Mouse (Mus musculus) adrenal gland, adult 2 months (tissue): ENCODE data around the gene Slc12a6. TPM values are rescaled to one million over a fixed set of nuclear protein-coding genes. Genes with fewer than 3 reads are reported as not detected.
"Not testable (repeated sequence)": the region's sequence is repeated elsewhere in the genome, so short reads cannot be mapped to it uniquely, and the experiment has no call there.

Source experiments
- DNase-seq: peaks from one replicate; pipeline ENCODE4 v3.0.0; 2021
- polyA plus RNA-seq: library from polyadenylated mRNA; depleted of rRNA; stranded (reverse); fragments of >200 nt; gene quantifications from 2 replicates; pipeline ENCODE4 v1.2.3, GENCODE M21; 2012
- total RNA-seq, 2 experiments: library from RNA; stranded (reverse); gene quantifications; 2 replicates each; pipeline ENCODE4 v1.2.3; 2021

Gene Slc12a6
- total and polyA plus RNA-seq, 3 experiments = 14.5 to 35.1 (median 33.4) TPM

DNA sequence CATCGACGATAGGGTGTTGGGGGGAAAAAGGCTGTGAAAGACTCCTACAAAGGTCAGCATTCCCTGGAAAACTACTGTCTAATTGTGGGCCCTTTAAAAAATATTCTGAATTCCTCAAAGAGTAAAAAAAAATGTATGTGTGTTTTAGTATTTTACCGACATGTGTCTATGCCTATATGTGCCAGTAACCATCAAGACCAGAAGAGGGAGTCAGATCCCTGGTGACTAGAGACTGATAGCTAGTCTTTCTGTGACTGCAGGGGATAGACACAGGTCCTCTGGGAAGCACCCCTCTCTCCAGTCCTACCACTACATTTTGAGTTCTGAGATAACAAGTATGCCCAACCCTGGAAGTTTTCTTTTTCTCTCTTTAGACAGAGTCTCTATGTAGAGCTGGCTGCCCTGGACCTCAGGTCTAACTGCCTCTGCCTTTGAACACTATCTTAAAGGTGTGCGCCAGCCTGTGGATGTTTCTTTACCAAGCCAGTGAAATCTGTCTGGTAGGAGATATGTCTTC, 2.8 kb upstream of the Slc12a6 start:
- no peak for DNase-seq

GRCm38 (mm10) chr2:112264364-112264763, 1.3 kb upstream of the Slc12a6 start:
- no peak for DNase-seq

DNA sequence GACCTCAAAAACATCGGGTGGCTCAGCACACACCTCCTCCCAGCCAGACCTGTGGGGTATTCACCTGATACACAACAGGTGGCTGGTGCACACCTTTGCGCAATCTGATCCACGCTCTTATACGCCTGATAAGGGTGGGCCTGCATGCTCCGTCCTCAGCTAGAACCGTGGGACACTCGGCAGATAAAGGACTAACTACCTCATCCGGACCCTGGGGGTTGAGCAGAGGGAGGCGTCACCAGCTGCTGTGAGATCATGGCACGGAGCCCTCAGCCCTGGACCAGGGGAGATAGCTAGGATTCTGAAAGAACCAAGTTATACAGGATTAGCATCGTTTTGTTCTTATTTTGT, 592 bp downstream of the Slc12a6 start, which contains the start of gene Gm21985:
Gene Gm21985 (plus strand): TSS at position 73 of the 351 bp plus-strand sequence.
- peak; percentile 70 for DNase-seq

GRCm38 (mm10) chr2:112266780-112267179, 1.2 kb downstream of the Slc12a6 start:
- peak; percentile 34 for DNase-seq

DNA sequence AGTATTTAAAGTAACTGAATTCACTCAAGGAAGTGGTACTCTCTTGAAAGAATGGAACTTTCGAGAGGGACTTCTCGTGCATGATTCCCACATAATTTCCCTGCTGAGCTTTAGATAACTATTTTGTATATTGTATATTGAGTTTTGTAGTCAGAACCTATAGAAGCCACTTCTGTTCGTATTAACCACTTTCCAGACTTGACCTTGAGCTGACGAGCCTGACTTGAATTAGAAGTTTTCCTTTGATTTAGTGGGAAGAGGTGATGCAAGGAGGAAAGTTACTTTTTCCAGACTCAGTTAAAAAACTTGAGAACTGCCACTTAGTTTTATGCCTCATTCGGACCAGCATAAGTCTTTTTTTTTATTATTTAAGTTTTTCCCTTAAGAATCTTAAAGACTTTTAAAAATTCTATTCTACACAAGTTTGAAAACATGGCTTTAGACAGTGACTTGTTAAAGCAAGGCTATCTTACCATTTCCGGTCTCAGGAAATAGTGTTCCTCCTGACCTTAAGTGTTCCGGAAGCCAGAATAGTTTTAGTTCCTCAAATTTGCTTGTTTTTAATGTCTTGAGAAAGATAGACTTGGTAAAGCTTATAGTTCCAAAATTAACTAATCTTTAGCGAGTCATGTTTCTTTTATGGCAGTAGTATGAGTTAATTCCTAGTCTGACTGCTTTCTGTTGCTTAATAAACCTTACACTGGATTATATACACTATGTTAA, 2.1 kb downstream of the Slc12a6 start:
- DNase-seq = no peak

- DNase-seq = no peak
Measured at GRCm38 (mm10) chr2:112270011-112270410, 4.4 kb downstream of the Slc12a6 start.

- no peak for DNase-seq
Measured at GRCm38 (mm10) chr2:112272909-112273308, 7.3 kb downstream of the Slc12a6 start.

GRCm38 (mm10) chr2:112273474-112273873, 7.8 kb downstream of the Slc12a6 start:
- no peak for DNase-seq

DNA sequence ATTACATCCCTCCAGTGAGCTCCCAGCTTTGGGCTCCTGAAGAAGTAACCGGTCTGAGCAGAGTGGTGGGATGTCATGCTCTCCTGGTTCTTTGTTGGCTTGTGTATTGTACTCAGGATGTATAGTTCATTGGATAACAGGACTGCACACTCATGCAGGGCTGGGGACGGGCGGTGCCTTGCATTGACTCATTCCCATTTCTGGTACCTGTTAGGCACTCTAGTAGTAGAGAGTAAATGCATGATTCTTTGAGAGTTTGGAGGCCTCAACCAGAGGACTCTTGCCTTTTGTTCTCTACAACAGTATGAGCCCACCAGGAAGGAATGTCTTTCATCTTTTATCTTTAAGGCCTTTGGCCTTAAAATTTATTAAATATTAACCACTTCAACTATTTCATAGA, 11.2 kb downstream of the Slc12a6 start:
- DNase-seq = no peak

GRCm38 (mm10) chr2:112282846-112283245, 17.2 kb downstream of the Slc12a6 start:
- no peak for DNase-seq

DNA sequence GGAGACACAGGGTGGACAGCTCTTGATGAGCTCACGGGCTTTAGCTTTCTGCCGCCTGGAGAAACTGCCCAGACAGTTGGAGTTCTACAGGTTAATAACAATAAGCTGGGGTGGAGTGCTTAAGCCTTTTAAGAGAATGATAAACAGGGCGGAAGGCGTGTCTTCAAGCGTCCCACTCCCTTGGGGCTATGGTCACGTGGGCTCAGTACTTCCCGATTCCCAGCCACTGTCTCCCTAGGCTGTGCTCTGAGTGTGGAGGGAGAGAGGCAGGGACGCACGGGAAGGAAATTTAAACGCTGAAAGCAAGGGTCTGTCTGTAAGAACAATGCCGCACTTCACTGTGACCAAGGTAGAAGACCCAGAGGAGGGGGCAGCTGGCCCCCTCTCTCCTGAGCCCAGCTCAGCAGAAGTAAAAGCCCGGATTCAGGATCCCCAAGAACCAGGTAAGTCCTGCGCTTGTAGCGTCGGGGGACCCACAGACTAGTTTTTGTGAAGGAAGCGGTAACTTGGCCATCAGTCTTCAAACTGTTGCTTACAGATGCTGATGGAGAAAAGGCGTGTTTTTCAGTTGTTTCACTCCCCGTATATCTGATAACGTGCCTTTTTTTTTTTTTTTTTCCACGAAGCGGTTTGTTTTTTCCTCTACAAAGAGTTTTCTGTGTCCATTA, 18.9 kb downstream of the Slc12a6 start:
- DNase-seq = peak; percentile 79

GRCm38 (mm10) chr2:112285031-112285390, 19.4 kb downstream of the Slc12a6 start:
- DNase-seq = no peak

GRCm38 (mm10) chr2:112286062-112286461, 20.4 kb downstream of the Slc12a6 start:
- not testable (repeated sequence) for DNase-seq

- DNase-seq = no peak
Measured at GRCm38 (mm10) chr2:112287059-112287458, 21.4 kb downstream of the Slc12a6 start.

- no peak for DNase-seq
Measured at GRCm38 (mm10) chr2:112289507-112289906, 23.9 kb downstream of the Slc12a6 start.

DNA sequence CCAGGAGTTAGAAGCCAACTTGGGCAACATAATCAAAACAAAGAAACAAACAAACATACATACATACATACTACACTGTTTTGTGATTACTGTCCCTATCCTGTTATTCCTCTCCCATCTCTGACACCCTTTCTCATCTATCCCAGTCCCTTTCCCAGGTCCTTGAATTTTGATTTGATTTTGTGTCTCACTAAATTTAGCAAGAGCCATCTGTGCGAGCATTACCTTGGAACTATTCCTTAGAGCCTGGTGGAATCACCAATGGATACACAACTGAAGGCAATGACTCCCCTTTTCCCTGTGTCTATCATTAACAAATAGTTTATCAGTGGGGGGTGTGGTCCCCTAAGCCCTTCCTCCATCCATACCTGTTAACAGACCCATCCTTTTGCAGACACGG, 27.2 kb downstream of the Slc12a6 start:
- no peak for DNase-seq

- DNase-seq = no peak
Measured at GRCm38 (mm10) chr2:112296211-112296610, 30.6 kb downstream of the Slc12a6 start.

- no peak for DNase-seq
Measured at GRCm38 (mm10) chr2:112298221-112298620, 32.6 kb downstream of the Slc12a6 start.

GRCm38 (mm10) chr2:112308671-112309070, 43.0 kb downstream of the Slc12a6 start:
- DNase-seq = no peak

DNA sequence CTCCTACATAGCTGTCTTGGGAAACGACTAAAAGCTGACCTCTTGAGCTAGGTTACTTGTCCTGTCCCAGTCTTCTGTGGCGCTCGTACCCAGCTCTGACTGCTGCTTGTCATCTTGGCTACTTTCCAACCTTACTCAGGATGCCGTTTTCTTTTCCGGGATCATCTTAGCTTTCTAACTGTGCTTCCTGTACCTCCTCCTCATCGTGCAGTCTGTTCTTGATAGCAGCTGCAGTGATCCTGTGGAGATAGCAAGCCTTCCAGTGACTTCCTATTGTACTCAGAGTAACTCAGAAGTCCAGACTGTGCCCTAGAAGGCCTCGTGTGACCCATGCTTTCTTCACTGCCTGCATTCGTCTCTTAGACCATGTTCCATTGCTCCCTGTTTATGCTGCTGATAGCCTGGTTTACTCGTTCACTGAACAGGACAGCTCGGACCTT, 43.6 kb downstream of the Slc12a6 start:
- peak; percentile 6 for DNase-seq

- no peak for DNase-seq
Measured at GRCm38 (mm10) chr2:112315638-112316037, 50.0 kb downstream of the Slc12a6 start.

DNA sequence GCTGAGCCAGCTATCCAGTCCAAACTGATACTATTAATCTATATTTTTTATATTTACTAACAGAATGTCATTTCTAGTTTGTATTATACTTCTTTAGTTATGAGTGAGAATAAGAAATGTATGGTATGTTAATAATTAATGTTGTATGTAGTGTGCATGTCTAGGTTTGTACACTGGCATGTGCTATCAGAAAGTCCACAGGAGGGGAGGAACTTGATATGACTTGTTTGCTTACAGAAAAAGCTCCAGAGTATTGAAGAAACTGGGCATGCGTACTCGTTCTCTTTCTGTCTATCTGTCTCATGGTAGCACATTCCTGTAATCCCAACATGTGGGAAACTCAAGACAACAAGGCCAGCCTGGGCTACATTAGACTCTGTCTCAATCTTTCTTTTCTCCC, 52.6 kb downstream of the Slc12a6 start:
- DNase-seq = no peak

DNA sequence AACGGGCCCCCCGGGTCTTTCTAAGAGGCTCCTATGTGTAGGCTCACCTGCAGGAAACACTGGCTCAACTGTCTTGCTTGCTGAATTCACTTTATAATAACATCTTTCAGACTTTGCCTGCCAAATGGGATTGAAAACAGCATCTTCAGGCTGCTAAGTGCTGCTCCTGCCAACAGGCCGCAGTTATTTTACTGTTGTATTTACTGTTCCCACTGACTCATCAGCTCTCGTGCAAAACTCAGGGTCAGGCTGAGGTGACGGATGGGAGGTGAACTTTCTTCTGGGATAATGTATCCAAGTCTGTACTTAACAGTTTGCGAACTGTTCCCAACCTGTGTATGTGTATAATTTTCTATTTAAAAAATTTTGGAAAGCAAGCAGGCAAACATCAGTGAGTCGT, 53.3 kb downstream of the Slc12a6 start:
- DNase-seq = peak; percentile 63
